Mouse (Mus musculus): ENCODE measurements around the gene Adamtsl1. TPM values are rescaled to one million over a fixed set of nuclear protein-coding genes. Genes with fewer than 3 reads are reported as not detected.

The Adamtsl1 gene
- total RNA-seq, 4 experiments from 2014 or later: 4.6 to 7.2 (median 6.0) TPM

DNA sequence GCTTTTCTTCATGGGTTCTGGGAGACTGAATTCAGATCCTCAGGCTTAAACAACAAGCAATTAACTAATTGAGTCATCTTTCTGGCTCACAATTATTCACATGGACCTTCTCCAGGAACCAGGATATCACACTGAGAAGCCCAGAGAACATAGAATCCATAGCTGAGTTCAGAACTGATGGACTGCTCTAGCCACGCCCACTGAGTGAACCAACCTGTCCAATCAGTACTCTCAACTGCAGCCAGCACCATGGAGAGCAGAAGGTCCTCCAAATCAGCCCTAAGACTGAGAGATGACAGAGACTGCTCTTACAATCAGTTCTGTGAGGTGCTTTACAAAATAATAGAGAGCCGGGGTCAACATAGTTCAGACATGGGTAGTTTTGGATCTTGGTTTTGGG, 276.3 kb downstream of the Adamtsl1 start:
- DNase-seq (ENCODE audit: low spot score in 2 of 2): no peak

DNA sequence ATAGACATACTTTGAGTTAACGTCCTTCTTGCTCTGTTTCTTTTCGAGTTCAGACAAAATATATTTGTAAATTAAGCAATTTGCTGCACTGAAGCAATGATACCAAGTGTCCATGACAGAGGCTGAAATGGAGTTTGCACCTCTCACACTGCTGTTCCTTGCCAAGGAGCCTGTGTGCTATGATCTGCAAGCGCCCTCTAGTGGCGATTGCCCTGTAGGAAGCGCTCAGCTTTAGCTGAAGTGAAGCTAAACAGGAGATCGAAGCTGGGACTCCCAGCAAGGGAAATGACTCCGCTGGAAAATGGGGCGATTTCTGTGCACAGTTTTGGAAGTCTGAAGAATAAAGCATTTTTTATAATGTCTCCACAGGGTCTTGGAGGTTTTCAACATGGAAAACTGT, 287.8 kb downstream of the Adamtsl1 start:
- DNase-seq (ENCODE audit: low spot score in 2 of 2): peak; percentile 46 to 56

GRCm38 (mm10) chr4:85814418-85814817, 300.4 kb downstream of the Adamtsl1 start:
- peak in 1 of 2 experiments; percentile 41 for DNase-seq (ENCODE audit: low spot score in 2 of 2)

DNA sequence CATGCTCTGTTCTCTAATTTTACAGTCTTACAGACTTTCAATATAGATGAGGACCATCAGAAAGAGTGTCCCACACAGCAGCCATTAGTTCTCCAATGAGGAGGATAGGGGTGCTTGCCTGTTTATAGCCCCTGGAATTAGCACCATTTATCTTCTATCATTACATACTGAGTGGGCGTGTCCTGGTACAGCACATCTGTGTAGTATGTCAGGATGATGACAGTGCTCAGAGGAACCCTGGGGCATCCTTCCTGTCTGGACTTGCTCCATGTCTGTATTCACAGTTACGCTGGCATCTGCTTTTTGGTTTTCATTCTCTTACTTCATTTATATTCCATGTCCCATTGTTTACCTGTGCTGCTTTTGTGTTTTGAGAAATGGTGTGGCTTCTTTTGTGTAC, 304.5 kb downstream of the Adamtsl1 start:
- DNase-seq (ENCODE audit: low spot score in 2 of 2): no peak

DNA sequence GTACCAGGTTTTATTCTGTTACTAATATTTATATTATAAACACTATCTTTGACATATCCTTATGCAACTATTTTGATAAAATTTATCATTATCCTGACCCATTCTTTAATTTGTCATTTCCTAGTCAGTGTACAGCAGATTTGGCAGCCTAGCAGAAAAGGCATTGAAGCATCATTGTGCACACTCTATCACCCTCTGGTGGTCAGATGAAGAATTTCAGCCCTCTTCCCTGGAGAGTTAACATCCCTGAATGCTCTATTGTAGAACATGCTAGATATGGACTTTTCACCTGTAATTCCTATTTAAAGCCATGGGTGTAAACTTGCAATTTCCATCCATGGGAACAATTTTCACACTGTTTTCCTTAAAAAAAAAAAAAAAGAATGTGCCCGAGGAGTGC, 305.2 kb downstream of the Adamtsl1 start:
- peak in 1 of 2 experiments; percentile 33 for DNase-seq (ENCODE audit: low spot score in 2 of 2)

DNA sequence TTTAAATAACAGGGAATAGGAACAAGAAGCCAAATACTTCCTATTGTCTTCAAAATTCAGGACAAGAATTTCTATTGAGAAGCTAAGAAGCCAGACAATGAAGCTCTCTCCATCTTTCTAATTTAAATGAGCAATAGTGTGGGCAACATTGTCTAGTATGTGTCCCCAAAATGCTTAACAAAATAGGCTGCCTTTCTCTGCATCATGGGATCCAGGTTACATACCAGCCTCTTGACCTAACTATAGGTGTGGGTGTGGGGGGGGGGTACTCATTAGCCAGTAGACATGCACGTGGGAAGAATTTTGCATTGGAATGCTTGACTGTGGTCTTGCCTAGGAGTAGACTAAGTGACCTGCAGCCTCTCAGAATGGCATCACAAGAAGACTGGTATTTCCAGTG, 305.9 kb downstream of the Adamtsl1 start:
- no peak for DNase-seq (ENCODE audit: low spot score in 2 of 2)

DNA sequence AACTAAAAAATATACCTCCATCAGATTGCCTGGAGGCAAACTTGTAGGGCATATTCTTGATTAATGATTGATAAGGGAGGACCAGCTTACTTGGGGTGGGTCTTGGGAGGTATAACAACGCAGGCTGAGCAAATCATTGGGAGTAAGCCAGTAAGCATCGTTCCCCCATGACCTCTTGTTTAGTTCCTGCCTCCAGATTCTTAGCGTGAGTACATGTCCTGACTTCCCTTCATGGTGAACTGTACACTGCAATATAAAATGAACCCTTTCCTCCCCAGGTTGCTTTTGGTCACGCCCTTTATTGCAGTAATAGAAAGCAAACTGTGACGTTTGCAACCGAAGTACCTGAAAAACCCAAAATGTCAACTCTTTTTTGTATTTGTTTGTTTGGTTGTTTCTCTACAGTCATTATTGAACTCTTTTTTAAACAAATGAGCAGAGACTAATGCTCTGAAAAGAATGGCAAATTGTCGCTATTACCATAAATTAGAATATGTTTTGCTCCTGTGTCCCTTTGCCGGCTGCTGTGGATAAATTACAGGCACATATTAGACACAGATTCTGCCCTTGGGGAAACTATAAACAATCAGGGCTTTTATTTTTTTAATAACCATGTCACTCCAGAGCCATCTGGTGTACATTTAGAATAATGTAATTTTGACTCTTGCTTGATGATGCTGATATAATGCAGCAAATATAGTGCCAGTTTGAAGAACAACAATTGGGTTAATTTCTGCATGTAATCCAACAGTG, 310.2 kb downstream of the Adamtsl1 start:
- DNase-seq (ENCODE audit: low spot score in 2 of 2): no peak

GRCm38 (mm10) chr4:85824705-85825085, 310.7 kb downstream of the Adamtsl1 start:
- no peak for DNase-seq (ENCODE audit: low spot score in 2 of 2)

- DNase-seq (ENCODE audit: low spot score in 2 of 2): no peak
Measured at GRCm38 (mm10) chr4:85837058-85837457, 323.1 kb downstream of the Adamtsl1 start.

DNA sequence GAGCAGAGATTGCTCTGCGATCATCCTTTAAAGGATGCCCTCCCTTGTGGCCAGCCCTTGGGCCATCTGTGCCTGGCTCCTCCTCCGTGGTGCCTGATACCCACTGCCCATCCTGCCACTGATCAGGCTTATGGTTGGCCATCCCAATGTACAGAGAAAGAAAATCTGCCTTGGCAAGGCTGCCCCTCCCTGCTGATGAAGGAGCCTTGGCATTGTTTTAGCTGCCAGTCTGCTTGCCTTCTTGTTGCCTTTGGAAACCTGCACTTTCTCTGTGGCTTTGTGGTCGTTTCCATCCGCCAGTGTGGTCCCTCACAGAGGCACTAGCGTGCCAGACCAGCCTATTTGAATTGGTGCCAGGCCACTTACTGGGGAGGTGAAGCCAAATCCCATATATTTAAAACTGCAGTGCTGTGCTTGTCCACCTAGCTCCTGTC, 323.6 kb downstream of the Adamtsl1 start:
- DNase-seq (ENCODE audit: low spot score in 2 of 2): no peak

DNA sequence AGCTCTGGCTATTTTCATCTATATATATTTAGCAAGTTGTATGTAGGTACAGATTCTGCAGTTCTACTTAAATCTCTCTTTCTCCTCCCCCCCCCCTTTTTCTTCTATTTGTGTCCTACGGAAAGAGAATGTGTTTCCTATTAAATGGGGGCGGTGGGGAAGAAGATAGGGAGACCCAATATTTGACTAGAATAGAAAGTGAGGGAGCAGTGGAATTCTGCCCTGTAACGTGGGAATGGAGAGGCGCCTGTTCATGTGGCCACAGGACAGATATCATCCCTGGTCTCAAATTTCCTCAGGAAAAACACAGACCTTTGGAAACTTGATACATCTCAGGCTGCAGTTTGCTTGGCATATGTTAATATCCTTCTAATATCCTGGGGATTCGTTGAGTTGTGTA, 324.1 kb downstream of the Adamtsl1 start:
- DNase-seq (ENCODE audit: low spot score in 2 of 2): no peak

- peak in 1 of 2 experiments; percentile 29 for DNase-seq (ENCODE audit: low spot score in 2 of 2)
Measured at GRCm38 (mm10) chr4:85842113-85842512, 328.1 kb downstream of the Adamtsl1 start.

- no peak for DNase-seq (ENCODE audit: low spot score in 2 of 2)
Measured at GRCm38 (mm10) chr4:85844381-85844780, 330.4 kb downstream of the Adamtsl1 start.

DNA sequence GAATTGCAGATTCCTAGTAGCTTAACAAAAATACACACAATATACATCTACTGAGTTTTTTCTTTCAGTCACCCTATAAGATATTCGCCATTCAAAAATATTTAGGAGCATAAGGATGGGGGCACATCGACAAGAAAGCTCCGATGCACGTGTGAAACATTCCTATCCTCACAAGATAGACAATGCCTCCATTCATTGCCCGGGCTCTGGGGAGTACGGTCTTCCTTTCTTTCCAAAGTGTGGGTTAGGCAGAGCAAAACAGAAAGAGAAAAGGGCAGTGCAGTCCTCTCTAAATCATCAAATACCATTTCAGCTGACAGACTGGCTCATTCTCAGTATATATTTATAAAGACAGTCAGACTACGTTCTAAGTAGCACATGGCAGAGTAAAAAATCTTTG, 332.0 kb downstream of the Adamtsl1 start:
- DNase-seq (ENCODE audit: low spot score in 2 of 2): no peak

DNA sequence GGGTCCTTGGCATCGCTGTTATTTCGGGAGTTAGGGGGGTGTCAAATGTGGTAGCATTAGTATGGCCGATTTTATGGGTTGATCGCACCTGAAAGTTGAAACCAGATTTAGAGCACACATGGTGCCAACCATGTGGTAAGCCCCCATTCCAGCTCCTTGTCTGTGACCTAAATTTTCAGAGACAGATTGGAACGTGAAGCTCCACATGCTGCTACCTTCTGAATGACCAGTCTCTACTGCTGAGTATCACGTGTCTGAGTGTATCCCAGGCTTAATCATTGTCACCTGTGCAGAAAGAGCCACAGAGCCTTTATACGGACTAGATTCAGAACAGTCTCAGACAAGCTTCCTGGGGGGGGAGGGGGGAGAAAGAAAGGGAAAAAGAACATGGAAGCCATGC, 339.4 kb downstream of the Adamtsl1 start:
- DNase-seq (ENCODE audit: low spot score in 2 of 2): no peak

- no peak for DNase-seq (ENCODE audit: low spot score in 2 of 2)
Measured at GRCm38 (mm10) chr4:85854507-85854906, 340.5 kb downstream of the Adamtsl1 start.

DNA sequence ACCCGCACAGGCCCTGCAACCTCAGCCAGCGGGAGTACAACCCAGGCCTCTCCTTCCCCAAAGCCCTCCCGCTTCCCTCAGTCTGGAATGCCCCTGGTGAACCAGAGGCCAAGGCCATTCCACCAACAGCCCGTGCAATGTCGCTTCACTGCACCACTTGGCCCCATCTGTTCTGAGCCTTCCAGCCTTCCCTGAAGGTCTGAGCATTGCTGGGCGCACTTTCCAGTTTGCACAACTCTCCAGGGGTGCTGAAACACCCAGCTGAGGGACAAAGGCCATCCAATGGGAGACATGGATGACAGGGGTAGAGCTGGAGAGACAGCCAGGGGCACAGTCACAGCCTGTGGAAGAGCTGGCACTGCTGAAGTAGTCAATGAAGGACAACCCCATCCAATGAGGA, 365.4 kb downstream of the Adamtsl1 start:
- no peak for DNase-seq (ENCODE audit: low spot score in 2 of 2)

DNA sequence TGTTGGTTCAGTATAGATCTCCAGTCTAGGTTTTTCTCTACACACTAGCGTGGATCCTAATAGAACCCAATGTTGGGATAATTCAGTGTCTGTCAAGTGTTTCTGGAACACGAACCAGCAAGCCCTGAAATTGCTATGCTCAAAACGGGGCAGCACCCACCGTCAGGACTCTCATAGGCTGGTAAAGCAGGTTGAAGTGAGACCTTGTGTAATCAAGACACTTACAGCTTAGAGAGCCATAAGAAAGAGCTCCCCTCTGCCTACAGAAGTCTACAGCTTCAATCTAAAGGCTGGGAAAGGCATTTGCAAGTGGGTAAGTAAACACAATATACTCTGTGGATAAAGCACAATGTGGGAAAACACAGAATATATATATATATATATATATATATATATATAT, 367.3 kb downstream of the Adamtsl1 start:
- DNase-seq (ENCODE audit: low spot score in 2 of 2): no peak

- DNase-seq (ENCODE audit: low spot score in 2 of 2): no peak
Measured at GRCm38 (mm10) chr4:85884031-85884430, 370.1 kb downstream of the Adamtsl1 start.

- no peak for DNase-seq (ENCODE audit: low spot score in 2 of 2)
Measured at GRCm38 (mm10) chr4:85889877-85890598, 376.1 kb downstream of the Adamtsl1 start.

DNA sequence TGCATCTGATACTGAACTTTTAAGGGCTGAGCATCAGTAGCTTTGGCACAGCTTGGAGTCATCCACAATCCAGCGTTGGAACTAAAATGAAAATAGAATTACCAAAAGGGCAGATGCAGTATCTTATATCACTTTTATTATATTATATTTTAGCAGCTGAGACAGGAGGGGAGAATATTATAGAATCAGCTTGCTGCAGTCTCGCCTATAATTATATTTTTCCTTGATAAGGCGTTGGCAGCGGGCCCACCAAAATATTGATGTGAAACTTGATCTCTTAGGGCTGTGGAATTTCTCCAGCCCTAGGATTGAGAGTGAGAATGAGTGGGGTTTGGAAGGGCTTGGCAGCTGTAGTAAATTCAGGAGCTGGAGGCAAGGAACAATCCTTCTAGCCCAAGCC, 387.3 kb downstream of the Adamtsl1 start:
- no peak for DNase-seq (ENCODE audit: low spot score in 2 of 2)

DNA sequence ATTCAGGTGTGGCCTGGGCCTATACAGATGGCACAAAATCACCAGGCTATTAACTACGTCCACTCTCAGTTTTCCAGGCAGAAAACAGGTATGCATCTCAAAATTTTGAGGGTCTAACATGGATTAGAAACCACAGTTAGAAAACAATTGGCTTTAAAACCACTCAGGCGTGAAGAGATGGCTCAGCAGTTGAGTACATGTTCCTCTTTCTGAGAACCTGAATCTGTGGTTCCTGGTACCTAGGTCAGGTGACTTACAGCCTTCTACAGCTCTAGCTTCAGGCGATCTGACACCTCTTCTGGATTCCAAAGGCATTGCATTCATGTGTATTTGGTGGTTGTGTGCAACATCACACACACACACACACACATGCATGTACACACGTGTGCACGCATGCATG, 390.2 kb downstream of the Adamtsl1 start:
- no peak for DNase-seq (ENCODE audit: low spot score in 2 of 2)

DNA sequence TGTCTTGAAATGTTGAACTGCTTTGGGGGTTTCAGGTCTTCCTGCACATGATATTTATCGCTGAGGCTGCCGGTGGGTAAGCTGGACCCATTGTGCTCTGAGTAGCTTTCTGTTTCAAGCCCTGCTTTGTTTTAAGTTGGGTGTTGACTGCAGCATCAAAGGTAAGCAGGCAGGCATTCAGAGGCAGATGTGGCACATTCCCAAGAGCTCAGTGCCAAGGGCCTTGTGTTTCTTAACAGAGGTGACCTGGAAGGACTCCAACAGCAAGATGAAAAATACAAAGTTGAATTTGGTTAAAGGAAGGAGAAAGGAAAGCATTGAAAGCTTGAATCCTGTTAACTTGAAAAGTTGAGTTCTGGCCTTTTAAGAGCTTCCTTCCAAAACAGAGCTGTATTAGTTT, 402.1 kb downstream of the Adamtsl1 start:
- no peak for DNase-seq (ENCODE audit: low spot score in 2 of 2)

Measured in left cerebral cortex, adult 8-10 months (tissue).